Mouse (Mus musculus) small intestine, adult 2 months (tissue): Measurements from ENCODE around the gene Tmeff1.

Experiments used
- CTCF ChIP-seq: fragments of 200-500 bp; IDR thresholded peaks from 2 replicates; pipeline ENCODE4 v1.5.1; 2012; ENCODE audit warnings: low read depth, mild to moderate bottlenecking, control low read depth, inconsistent platforms, low read length, moderate library complexity, mixed read lengths; ENCODE audit not compliant: insufficient replicate concordance, insufficient read length; ENCODE audit errors: extremely low read depth
- POLR2A ChIP-seq: fragments of 200-500 bp; IDR thresholded peaks from 2 replicates; pipeline ENCODE4 v1.6.1; 2012; ENCODE audit warnings: low read depth, mild to moderate bottlenecking, control low read depth, inconsistent platforms, low read length, moderate library complexity

GRCm38 (mm10) chr4:48636831-48637230 is 51.9 kb downstream of the Tmeff1 start:
- TF ChIP-seq CTCF (no peak), POLR2A (no peak)
